Mouse (Mus musculus): Measurements from ENCODE around the gene Fancf.

- no peak for TF ChIP-seq CTCF (IDR thresholded peaks at IDR 0.05; ENCODE audit: low read depth, low read length)
- no peak for TF ChIP-seq POLR2A (IDR thresholded peaks at IDR 0.05; ENCODE audit: extremely low read depth, insufficient read depth, low read length)
Observed at GRCm38 (mm10) chr7:51840515-51840914, 21.6 kb downstream of the Fancf start.
